Mouse (Mus musculus) megakaryocyte, embryonic 14.5 days (primary cell): ENCODE data around the gene Krt79. TPM values are rescaled to one million over a fixed set of nuclear protein-coding genes. Genes with fewer than 3 reads are reported as not detected.

Experiments
- H3K27me3 ChIP-seq: replicated peaks from 2 replicates; pipeline ENCODE3; 2012; ENCODE audit warnings: inconsistent platforms
- H3K36me3 ChIP-seq: replicated peaks from 2 replicates; pipeline ENCODE3; 2012; ENCODE audit warnings: low read length, inconsistent platforms, mixed read lengths
- H3K4me1 ChIP-seq: 2 replicates; pipeline ENCODE4 v1.6.1; 2012; ENCODE audit warnings: inconsistent platforms
- H3K4me3 ChIP-seq: replicated peaks from 2 replicates; pipeline ENCODE3; 2012; ENCODE audit warnings: moderate library complexity, mild to moderate bottlenecking, inconsistent platforms
- H3K9me3 ChIP-seq: 2 replicates; pipeline ENCODE4 v1.6.1; 2012; ENCODE audit warnings: inconsistent platforms
- FLI1 ChIP-seq: IDR thresholded peaks from 2 replicates; pipeline ENCODE4 v1.6.1; 2012; ENCODE audit warnings: low read length, inconsistent platforms, mixed read lengths
- GATA1 ChIP-seq: IDR thresholded peaks from 3 replicates; pipeline ENCODE4 v1.6.1; 2012; ENCODE audit warnings: mixed read lengths, low read length, inconsistent platforms, borderline replicate concordance
- polyA plus RNA-seq: library from polyadenylated mRNA; stranded (reverse); fragments of >175 nt; gene quantifications from 2 replicates; pipeline ENCODE4 v1.2.3, GENCODE M21; 2012; ENCODE audit warnings: low replicate concordance; ENCODE audit not compliant: insufficient read depth

Krt79 gene
- polyA plus RNA-seq, 1 experiment = not detected

GRCm38 (mm10) chr15:101974083-101974845, 34.1 kb upstream of the Krt79 start:
- Histone ChIP-seq H3K27me3 (peaks cover 48% of the 10 kb centered on the region), H3K4me1 (peaks cover 57% of the 10 kb centered on the region), H3K4me3 (no peak overlapping the region), H3K36me3 (no peaks in the 10 kb centered on the region), H3K9me3 (no peaks in the 10 kb centered on the region)
- TF ChIP-seq GATA1 = no peak
- no peak for TF ChIP-seq FLI1

GRCm38 (mm10) chr15:101973414-101974077, 33.4 kb upstream of the Krt79 start:
- TF ChIP-seq FLI1 (no peak), GATA1 (no peak)
- H3K36me3 ChIP-seq = no peaks in the 10 kb centered on the region

GRCm38 (mm10) chr15:101970536-101970935, 30.4 kb upstream of the Krt79 start:
- Histone ChIP-seq H3K27me3 (peaks cover 69% of the 10 kb centered on the region), H3K9me3 (no peaks in the 10 kb centered on the region)
- TF ChIP-seq FLI1 (no peak), GATA1 (no peak)

More at GRCm38 (mm10) chr15:101973414-101974077, 33.4 kb upstream of the Krt79 start:
- peaks cover 53% of the 10 kb centered on the region for H3K27me3 ChIP-seq
- H3K9me3 ChIP-seq = no peaks in the 10 kb centered on the region
- peak overlapping the region; percentile 77 for H3K4me3 ChIP-seq
- peaks cover 53% of the 10 kb centered on the region for H3K4me1 ChIP-seq

GRCm38 (mm10) chr15:101966808-101967207, 26.7 kb upstream of the Krt79 start:
- TF ChIP-seq GATA1 = no peak
- TF ChIP-seq FLI1 = no peak
- H3K4me3 ChIP-seq = no peak overlapping the region
- H3K9me3 ChIP-seq = no peaks in the 10 kb centered on the region
- H3K27me3 ChIP-seq = peaks cover 64% of the 10 kb centered on the region
- H3K36me3 ChIP-seq = no peaks in the 10 kb centered on the region
- H3K4me1 ChIP-seq = peaks cover 4% of the 10 kb centered on the region

More at GRCm38 (mm10) chr15:101970536-101970935, 30.4 kb upstream of the Krt79 start:
- H3K4me1 ChIP-seq = peaks cover 25% of the 10 kb centered on the region
- no peaks in the 10 kb centered on the region for H3K36me3 ChIP-seq
- no peak overlapping the region for H3K4me3 ChIP-seq

GRCm38 (mm10) chr15:101958891-101959290, 18.8 kb upstream of the Krt79 start:
- H3K4me3 ChIP-seq = no peak overlapping the region
- TF ChIP-seq GATA1 (no peak), FLI1 (no peak)
- H3K36me3 ChIP-seq = no peaks in the 10 kb centered on the region
- no peaks in the 10 kb centered on the region for H3K4me1 ChIP-seq
- no peaks in the 10 kb centered on the region for H3K9me3 ChIP-seq
- peaks cover 54% of the 10 kb centered on the region for H3K27me3 ChIP-seq

GRCm38 (mm10) chr15:101954187-101954586, 14.1 kb upstream of the Krt79 start, which contains the start of gene Krt78:
Gene Krt78 (minus strand): TSS chr15:101954287.
- H3K4me1 ChIP-seq = peaks cover 10% of the 10 kb centered on the region
- no peak within 1 kb of the TSS for H3K4me3 ChIP-seq
- no peaks in the 10 kb centered on the region for H3K9me3 ChIP-seq
- peaks cover 72% of the 10 kb centered on the region for H3K27me3 ChIP-seq
- TF ChIP-seq GATA1 (no peak), FLI1 (no peak)
- no peaks in the 10 kb centered on the region for H3K36me3 ChIP-seq

GRCm38 (mm10) chr15:101952733-101953474, 12.8 kb upstream of the Krt79 start:
- Histone ChIP-seq H3K27me3 (peaks cover 68% of the 10 kb centered on the region), H3K36me3 (no peaks in the 10 kb centered on the region), H3K4me1 (peaks cover 10% of the 10 kb centered on the region), H3K9me3 (no peaks in the 10 kb centered on the region), H3K4me3 (no peak overlapping the region)
- TF ChIP-seq FLI1 = no peak
- no peak for TF ChIP-seq GATA1

- peaks cover 68% of the 10 kb centered on the region for H3K27me3 ChIP-seq
- H3K36me3 ChIP-seq = no peaks in the 10 kb centered on the region
- H3K4me3 ChIP-seq = no peak overlapping the region
- TF ChIP-seq GATA1 (no peak), FLI1 (no peak)
- H3K9me3 ChIP-seq = no peaks in the 10 kb centered on the region
- peaks cover 5% of the 10 kb centered on the region; the same call in 1 of the 2 replicates for H3K4me1 ChIP-seq
Observed at GRCm38 (mm10) chr15:101945430-101945829, 5.3 kb upstream of the Krt79 start.

- no peak overlapping the region for H3K4me3 ChIP-seq
- H3K9me3 ChIP-seq = no peaks in the 10 kb centered on the region
- H3K4me1 ChIP-seq = peaks cover 5% of the 10 kb centered on the region; the same call in 1 of the 2 replicates
- TF ChIP-seq GATA1 (no peak), FLI1 (no peak)
- H3K36me3 ChIP-seq = no peaks in the 10 kb centered on the region
- peaks cover 69% of the 10 kb centered on the region for H3K27me3 ChIP-seq
Observed at GRCm38 (mm10) chr15:101941948-101942347, 1.8 kb upstream of the Krt79 start.
